Mouse (Mus musculus): ENCODE measurements around the gene Gpn1. TPM values are rescaled to one million over a fixed set of nuclear protein-coding genes. Genes with fewer than 3 reads are reported as not detected.

Gene Gpn1
- total and polyA plus RNA-seq, 3 experiments = 19.6 to 35.5 (median 33.2) TPM

GRCm38 (mm10) chr5:31467798-31468197 lies 26.7 kb upstream of the Gpn1 start:
- no peak overlapping the region for H3K4me3 ChIP-seq (ENCODE audit: low read depth, low read length)
- H3K27me3 ChIP-seq (ENCODE audit: insufficient read depth, low read length) = no peaks in the 10 kb centered on the region
- no peak for DNase-seq (ENCODE audit: low spot score)
- TF ChIP-seq TAL1 (conservative IDR thresholded peaks at IDR 0.05; ENCODE audit: low read depth, low read length) (no peak), GATA1 (IDR thresholded peaks at IDR 0.05; ENCODE audit: borderline replicate concordance, low read length) (no peak), POLR2AphosphoS5 (IDR thresholded peaks at IDR 0.05; ENCODE audit: insufficient replicate concordance, low read depth, low read length) (no peak), GATA2 (IDR thresholded peaks at IDR 0.05; ENCODE audit: borderline replicate concordance, low read depth, low read length) (no peak), CTCF (IDR thresholded peaks at IDR 0.05; ENCODE audit: low read depth, low read length) (no peak)
- H3K36me3 ChIP-seq (replicated peaks) = peaks cover 80% of the 10 kb centered on the region
- no peak for ATAC-seq (ENCODE audit: extremely low read depth, insufficient number of reproducible peaks, low FRiP score, poor library complexity, severe bottlenecking)
- H3K9me3 ChIP-seq (replicated peaks) = peaks cover 4% of the 10 kb centered on the region
- H3K4me1 ChIP-seq (ENCODE audit: insufficient read depth, low read depth, low read length) = no peaks in the 10 kb centered on the region

GRCm38 (mm10) chr5:31469711-31470110 lies 24.8 kb upstream of the Gpn1 start:
- peaks cover 94% of the 10 kb centered on the region for H3K36me3 ChIP-seq (replicated peaks)
- no peaks in the 10 kb centered on the region for H3K27me3 ChIP-seq (ENCODE audit: insufficient read depth, low read length)
- no peak for ATAC-seq (ENCODE audit: extremely low read depth, insufficient number of reproducible peaks, low FRiP score, poor library complexity, severe bottlenecking)
- no peak for TF ChIP-seq TAL1 (conservative IDR thresholded peaks at IDR 0.05; ENCODE audit: low read depth, low read length)
- no peak for TF ChIP-seq POLR2AphosphoS5 (IDR thresholded peaks at IDR 0.05; ENCODE audit: insufficient replicate concordance, low read depth, low read length)
- TF ChIP-seq CTCF (IDR thresholded peaks at IDR 0.05; ENCODE audit: low read depth, low read length) = no peak
- TF ChIP-seq GATA1 (IDR thresholded peaks at IDR 0.05; ENCODE audit: borderline replicate concordance, low read length) = no peak
- no peak for TF ChIP-seq GATA2 (IDR thresholded peaks at IDR 0.05; ENCODE audit: borderline replicate concordance, low read depth, low read length)
- no peak for DNase-seq (ENCODE audit: low spot score)
- no peaks in the 10 kb centered on the region for H3K4me1 ChIP-seq (ENCODE audit: insufficient read depth, low read depth, low read length)
- H3K9me3 ChIP-seq (replicated peaks) = peaks cover 4% of the 10 kb centered on the region
- H3K4me3 ChIP-seq (ENCODE audit: low read depth, low read length) = no peak overlapping the region

GRCm38 (mm10) chr5:31470334-31470733 lies 24.2 kb upstream of the Gpn1 start:
- Histone ChIP-seq H3K4me1 (ENCODE audit: insufficient read depth, low read depth, low read length) (no peaks in the 10 kb centered on the region), H3K36me3 (replicated peaks) (peaks cover 92% of the 10 kb centered on the region), H3K27me3 (ENCODE audit: insufficient read depth, low read length) (no peaks in the 10 kb centered on the region), H3K4me3 (ENCODE audit: low read depth, low read length) (no peak overlapping the region), H3K9me3 (replicated peaks) (peaks cover 4% of the 10 kb centered on the region)
- no peak for ATAC-seq (ENCODE audit: extremely low read depth, insufficient number of reproducible peaks, low FRiP score, poor library complexity, severe bottlenecking)
- no peak for TF ChIP-seq TAL1 (conservative IDR thresholded peaks at IDR 0.05; ENCODE audit: low read depth, low read length)
- no peak for TF ChIP-seq GATA2 (IDR thresholded peaks at IDR 0.05; ENCODE audit: borderline replicate concordance, low read depth, low read length)
- peak; percentile 35; the same call in 1 of the 2 replicates for TF ChIP-seq CTCF (IDR thresholded peaks at IDR 0.05; ENCODE audit: low read depth, low read length)
- no peak for TF ChIP-seq GATA1 (IDR thresholded peaks at IDR 0.05; ENCODE audit: borderline replicate concordance, low read length)
- TF ChIP-seq POLR2AphosphoS5 (IDR thresholded peaks at IDR 0.05; ENCODE audit: insufficient replicate concordance, low read depth, low read length) = no peak
- DNase-seq (ENCODE audit: low spot score) = no peak

- TF ChIP-seq CTCF (IDR thresholded peaks at IDR 0.05; ENCODE audit: low read depth, low read length) = no peak
- no peak for TF ChIP-seq GATA1 (IDR thresholded peaks at IDR 0.05; ENCODE audit: borderline replicate concordance, low read length)
- no peak for TF ChIP-seq GATA2 (IDR thresholded peaks at IDR 0.05; ENCODE audit: borderline replicate concordance, low read depth, low read length)
- no peak for TF ChIP-seq POLR2AphosphoS5 (IDR thresholded peaks at IDR 0.05; ENCODE audit: insufficient replicate concordance, low read depth, low read length)
- no peak for TF ChIP-seq TAL1 (conservative IDR thresholded peaks at IDR 0.05; ENCODE audit: low read depth, low read length)
- Histone ChIP-seq H3K36me3 (replicated peaks) (peaks cover 87% of the 10 kb centered on the region), H3K27me3 (ENCODE audit: insufficient read depth, low read length) (no peaks in the 10 kb centered on the region), H3K4me3 (ENCODE audit: low read depth, low read length) (no peak overlapping the region), H3K9me3 (replicated peaks) (no peaks in the 10 kb centered on the region), H3K4me1 (ENCODE audit: insufficient read depth, low read depth, low read length) (no peaks in the 10 kb centered on the region)
- no peak for DNase-seq (ENCODE audit: low spot score)
- ATAC-seq (ENCODE audit: extremely low read depth, insufficient number of reproducible peaks, low FRiP score, poor library complexity, severe bottlenecking) = no peak
Observed at GRCm38 (mm10) chr5:31480536-31480935, 14.0 kb upstream of the Gpn1 start.

- H3K9me3 ChIP-seq (replicated peaks) = no peaks in the 10 kb centered on the region
- peaks cover 5% of the 10 kb centered on the region; the same call in 1 of the 2 replicates for H3K27me3 ChIP-seq (ENCODE audit: insufficient read depth, low read length)
- DNase-seq (ENCODE audit: low spot score) (no peak), ATAC-seq (ENCODE audit: extremely low read depth, insufficient number of reproducible peaks, low FRiP score, poor library complexity, severe bottlenecking) (no peak)
- TF ChIP-seq POLR2AphosphoS5 (IDR thresholded peaks at IDR 0.05; ENCODE audit: insufficient replicate concordance, low read depth, low read length) (no peak), CTCF (IDR thresholded peaks at IDR 0.05; ENCODE audit: low read depth, low read length) (no peak), GATA1 (IDR thresholded peaks at IDR 0.05; ENCODE audit: borderline replicate concordance, low read length) (no peak), GATA2 (IDR thresholded peaks at IDR 0.05; ENCODE audit: borderline replicate concordance, low read depth, low read length) (no peak), TAL1 (conservative IDR thresholded peaks at IDR 0.05; ENCODE audit: low read depth, low read length) (no peak)
- H3K36me3 ChIP-seq (replicated peaks) = peaks cover 47% of the 10 kb centered on the region
- no peak within 1 kb of the TSS for H3K4me3 ChIP-seq (ENCODE audit: low read depth, low read length)
- H3K4me1 ChIP-seq (ENCODE audit: insufficient read depth, low read depth, low read length) = no peaks in the 10 kb centered on the region
Observed at GRCm38 (mm10) chr5:31485440-31485839, 9.1 kb upstream of the Gpn1 start, which contains the start of gene 4930548H24Rik. 4930548H24Rik (plus strand) TSS chr5:31485740.

- Histone ChIP-seq H3K9me3 (replicated peaks) (no peaks in the 10 kb centered on the region), H3K27me3 (ENCODE audit: insufficient read depth, low read length) (peaks cover 17% of the 10 kb centered on the region), H3K4me1 (ENCODE audit: insufficient read depth, low read depth, low read length) (no peaks in the 10 kb centered on the region), H3K4me3 (ENCODE audit: low read depth, low read length) (no peak overlapping the region), H3K36me3 (replicated peaks) (peaks cover 24% of the 10 kb centered on the region)
- ATAC-seq (ENCODE audit: extremely low read depth, insufficient number of reproducible peaks, low FRiP score, poor library complexity, severe bottlenecking) = no peak
- no peak for DNase-seq (ENCODE audit: low spot score)
- TF ChIP-seq CTCF (IDR thresholded peaks at IDR 0.05; ENCODE audit: low read depth, low read length) = no peak
- TF ChIP-seq TAL1 (conservative IDR thresholded peaks at IDR 0.05; ENCODE audit: low read depth, low read length) = no peak
- no peak for TF ChIP-seq POLR2AphosphoS5 (IDR thresholded peaks at IDR 0.05; ENCODE audit: insufficient replicate concordance, low read depth, low read length)
- no peak for TF ChIP-seq GATA1 (IDR thresholded peaks at IDR 0.05; ENCODE audit: borderline replicate concordance, low read length)
- no peak for TF ChIP-seq GATA2 (IDR thresholded peaks at IDR 0.05; ENCODE audit: borderline replicate concordance, low read depth, low read length)
Observed at GRCm38 (mm10) chr5:31487889-31488288, 6.7 kb upstream of the Gpn1 start.

All from G1E (cell line).